ENCODE assay signal across 9 mouse cellular contexts in genomic region chr5:101854667-101855066, GRCm38 (mm10).
DNase-seq lines count a peak whose midpoint lies in the region; ATAC-seq lines count a peak whose summit lies in the region.
"Had no signal": no experiment of that assay in that cellular context is flagged by ENCODE, and none has a peak within 500 bp of the region (broad histone marks: within the 10 kb centered on the region; RNA-seq: fewer than 3 reads in every experiment).

No protein-coding gene starts in this region.

- intact Hi-C loops in left cerebral cortex, postnatal 4 days (cut with DNase I) = no loop called here

- DNase-seq in embryo, embryonic 10 days (ENCODE audit: low spot score) = peak; percentile 39
- DNase-seq in embryo, embryonic 11 days = no peak
- DNase-seq in left cerebral cortex, postnatal 4 days = peak; percentile 21
- DNase-seq in left cerebral cortex, adult 11 months (ENCODE audit: low spot score) = no peak
- no peak for DNase-seq in heart, adult 11 months
- no peak for DNase-seq in cerebellum, adult 8-10 months

- peak; percentile 27 to 28; a peak in 1 of 4 replicates for ATAC-seq in hematopoietic stem cell, adult 5-6 weeks (replicated peaks in 1 of 2; ENCODE audit: insufficient read depth in 1 of 2, low FRiP score in 2 of 2, low TSS enrichment in 1 of 2, low read depth in 1 of 2, poor library complexity in 2 of 2, severe bottlenecking in 2 of 2)
- ATAC-seq in megakaryocyte-erythroid progenitor cell, adult 5-6 weeks (replicated peaks; ENCODE audit: low FRiP score, low TSS enrichment, poor library complexity, severe bottlenecking) = 0 out of 2 replicates have a peak, but pooled peaks have one; percentile 32
- ATAC-seq: CD4-positive, CD25-positive, alpha-beta regulatory T cell, adult 4 months had no signal

Comparison
In these comparisons a context has a peak if more than half of its experiments do, and no peak if none do; other contexts are left out.
1. DNase-seq: peak in embryo, embryonic 10 days (single experiment) and left cerebral cortex, postnatal 4 days (single experiment); none in embryo, embryonic 11 days (single experiment), left cerebral cortex, adult 11 months (single experiment), heart, adult 11 months (single experiment) and cerebellum, adult 8-10 months (single experiment).